Mouse (Mus musculus): ENCODE data around the gene Ccdc155. TPM values are rescaled to one million over a fixed set of nuclear protein-coding genes. Genes with fewer than 3 reads are reported as not detected.

Ccdc155 gene
- polyA plus RNA-seq, 1 experiment from 2014 or later = 0.50 TPM

- Histone ChIP-seq H3K4me1 (replicated peaks; ENCODE audit: control insufficient read depth, insufficient read depth, low read length) (peaks cover 15% of the 10 kb centered on the region), H3K9me3 (ENCODE audit: control insufficient read depth, low read length) (no peaks in the 10 kb centered on the region), H3K36me3 (replicated peaks; ENCODE audit: control insufficient read depth, insufficient read depth) (peaks cover 9% of the 10 kb centered on the region; the same call in 1 of the 2 replicates), H3K4me3 (replicated peaks; ENCODE audit: low read length) (no peak overlapping the region), H3K27me3 (ENCODE audit: control insufficient read depth, insufficient read depth, low read length) (peaks cover 2% of the 10 kb centered on the region; the same call in 1 of the 2 replicates), H3K27ac (peak overlapping the region; percentile 15; the same call in 1 of the 2 replicates), H3K4me2 (replicated peaks) (peak overlapping the region; percentile 32), H3K9ac (no peak overlapping the region)
- ATAC-seq (ENCODE audit: low FRiP score) (no peak; the same call in 1 of the 2 replicates), DNase-seq (ENCODE audit: low spot score) (no peak)
- 32% methylated on average over 17 of the region's 17 CpGs for WGBS
Observed at GRCm38 (mm10) chr7:45235656-45236180, 31.0 kb upstream of the Ccdc155 start.

- WGBS = 9% methylated on average over 21 of the region's 21 CpGs
- Histone ChIP-seq H3K9ac (no peak overlapping the region), H3K36me3 (replicated peaks; ENCODE audit: control insufficient read depth, insufficient read depth) (peaks cover 9% of the 10 kb centered on the region; the same call in 1 of the 2 replicates), H3K9me3 (ENCODE audit: control insufficient read depth, low read length) (no peaks in the 10 kb centered on the region), H3K4me1 (replicated peaks; ENCODE audit: control insufficient read depth, insufficient read depth, low read length) (peaks cover 11% of the 10 kb centered on the region), H3K4me2 (replicated peaks) (peak overlapping the region; percentile 32), H3K27me3 (ENCODE audit: control insufficient read depth, insufficient read depth, low read length) (no peaks in the 10 kb centered on the region), H3K4me3 (replicated peaks; ENCODE audit: low read length) (no peak overlapping the region), H3K27ac (peak overlapping the region; percentile 15; the same call in 1 of the 2 replicates)
- ATAC-seq (ENCODE audit: low FRiP score) (peak; percentile 61), DNase-seq (ENCODE audit: low spot score) (peak; percentile 45)
Observed at GRCm38 (mm10) chr7:45234922-45235571, 30.4 kb upstream of the Ccdc155 start.

GRCm38 (mm10) chr7:45234333-45234841, 29.7 kb upstream of the Ccdc155 start:
- Histone ChIP-seq H3K27ac (no peak overlapping the region), H3K9ac (no peak overlapping the region), H3K27me3 (ENCODE audit: control insufficient read depth, insufficient read depth, low read length) (no peaks in the 10 kb centered on the region), H3K4me1 (replicated peaks; ENCODE audit: control insufficient read depth, insufficient read depth, low read length) (peaks cover 11% of the 10 kb centered on the region), H3K36me3 (replicated peaks; ENCODE audit: control insufficient read depth, insufficient read depth) (peaks cover 9% of the 10 kb centered on the region; the same call in 1 of the 2 replicates), H3K4me3 (replicated peaks; ENCODE audit: low read length) (no peak overlapping the region), H3K4me2 (replicated peaks) (peak overlapping the region; percentile 32), H3K9me3 (ENCODE audit: control insufficient read depth, low read length) (no peaks in the 10 kb centered on the region)
- DNase-seq (ENCODE audit: low spot score) = no peak
- 8% methylated on average over 29 of the region's 29 CpGs for WGBS
- no peak for ATAC-seq (ENCODE audit: low FRiP score)

- H3K4me2 ChIP-seq (replicated peaks) = peak overlapping the region; percentile 28
- WGBS = 22% methylated on average over 20 of the region's 20 CpGs
- no peak for ATAC-seq (ENCODE audit: low FRiP score)
- H3K27ac ChIP-seq = no peak overlapping the region
- no peak for DNase-seq (ENCODE audit: low spot score)
- H3K27me3 ChIP-seq (ENCODE audit: control insufficient read depth, insufficient read depth, low read length) = no peaks in the 10 kb centered on the region
- H3K36me3 ChIP-seq (replicated peaks; ENCODE audit: control insufficient read depth, insufficient read depth) = peaks cover 16% of the 10 kb centered on the region
- H3K4me1 ChIP-seq (replicated peaks; ENCODE audit: control insufficient read depth, insufficient read depth, low read length) = peaks cover 11% of the 10 kb centered on the region
- no peak overlapping the region; the same call in 1 of the 2 replicates for H3K9ac ChIP-seq
- H3K4me3 ChIP-seq (replicated peaks; ENCODE audit: low read length) = no peak overlapping the region
- no peaks in the 10 kb centered on the region for H3K9me3 ChIP-seq (ENCODE audit: control insufficient read depth, low read length)
Observed at GRCm38 (mm10) chr7:45233580-45234332, 29.1 kb upstream of the Ccdc155 start.

- Histone ChIP-seq H3K4me3 (replicated peaks; ENCODE audit: low read length) (no peak overlapping the region), H3K9me3 (ENCODE audit: control insufficient read depth, low read length) (no peaks in the 10 kb centered on the region), H3K27ac (no peak overlapping the region), H3K36me3 (replicated peaks; ENCODE audit: control insufficient read depth, insufficient read depth) (peaks cover 22% of the 10 kb centered on the region), H3K4me1 (replicated peaks; ENCODE audit: control insufficient read depth, insufficient read depth, low read length) (peaks cover 11% of the 10 kb centered on the region), H3K27me3 (ENCODE audit: control insufficient read depth, insufficient read depth, low read length) (no peaks in the 10 kb centered on the region), H3K4me2 (replicated peaks) (no peak overlapping the region), H3K9ac (no peak overlapping the region)
- 76% methylated on average over 13 of the region's 13 CpGs for WGBS
- no peak for ATAC-seq (ENCODE audit: low FRiP score)
- no peak for DNase-seq (ENCODE audit: low spot score)
Observed at GRCm38 (mm10) chr7:45232716-45233465, 28.2 kb upstream of the Ccdc155 start.

- DNase-seq (ENCODE audit: low spot score) (no peak), ATAC-seq (ENCODE audit: low FRiP score) (no peak)
- H3K4me2 ChIP-seq (replicated peaks) = no peak overlapping the region
- no peaks in the 10 kb centered on the region for H3K9me3 ChIP-seq (ENCODE audit: control insufficient read depth, low read length)
- peaks cover 22% of the 10 kb centered on the region for H3K36me3 ChIP-seq (replicated peaks; ENCODE audit: control insufficient read depth, insufficient read depth)
- no peak overlapping the region for H3K27ac ChIP-seq
- 87% methylated on average over 11 of the region's 11 CpGs for whole genome bisulfite sequencing
- no peak overlapping the region for H3K9ac ChIP-seq
- peaks cover 11% of the 10 kb centered on the region for H3K4me1 ChIP-seq (replicated peaks; ENCODE audit: control insufficient read depth, insufficient read depth, low read length)
- H3K4me3 ChIP-seq (replicated peaks; ENCODE audit: low read length) = no peak overlapping the region
- H3K27me3 ChIP-seq (ENCODE audit: control insufficient read depth, insufficient read depth, low read length) = no peaks in the 10 kb centered on the region
Observed at GRCm38 (mm10) chr7:45231941-45232340, 27.2 kb upstream of the Ccdc155 start.

GRCm38 (mm10) chr7:45231192-45231591, 26.5 kb upstream of the Ccdc155 start:
- H3K4me2 ChIP-seq (replicated peaks) = no peak overlapping the region
- DNase-seq (ENCODE audit: low spot score) (no peak), ATAC-seq (ENCODE audit: low FRiP score) (no peak)
- peaks cover 22% of the 10 kb centered on the region for H3K36me3 ChIP-seq (replicated peaks; ENCODE audit: control insufficient read depth, insufficient read depth)
- 87% methylated on average over 12 of the region's 12 CpGs for WGBS
- H3K9ac ChIP-seq = no peak overlapping the region
- H3K27me3 ChIP-seq (ENCODE audit: control insufficient read depth, insufficient read depth, low read length) = no peaks in the 10 kb centered on the region
- H3K9me3 ChIP-seq (ENCODE audit: control insufficient read depth, low read length) = no peaks in the 10 kb centered on the region
- H3K27ac ChIP-seq = no peak overlapping the region
- peaks cover 11% of the 10 kb centered on the region for H3K4me1 ChIP-seq (replicated peaks; ENCODE audit: control insufficient read depth, insufficient read depth, low read length)
- no peak overlapping the region for H3K4me3 ChIP-seq (replicated peaks; ENCODE audit: low read length)

GRCm38 (mm10) chr7:45229459-45230203, 24.9 kb upstream of the Ccdc155 start:
- peaks cover 22% of the 10 kb centered on the region for H3K36me3 ChIP-seq (replicated peaks; ENCODE audit: control insufficient read depth, insufficient read depth)
- H3K4me2 ChIP-seq (replicated peaks) = no peak overlapping the region
- no peak overlapping the region for H3K9ac ChIP-seq
- 88% methylated on average over 7 of the region's 7 CpGs for WGBS
- H3K27ac ChIP-seq = no peak overlapping the region
- no peaks in the 10 kb centered on the region for H3K9me3 ChIP-seq (ENCODE audit: control insufficient read depth, low read length)
- H3K4me1 ChIP-seq (replicated peaks; ENCODE audit: control insufficient read depth, insufficient read depth, low read length) = peaks cover 5% of the 10 kb centered on the region
- ATAC-seq (ENCODE audit: low FRiP score) = no peak
- DNase-seq (ENCODE audit: low spot score) = no peak
- H3K27me3 ChIP-seq (ENCODE audit: control insufficient read depth, insufficient read depth, low read length) = no peaks in the 10 kb centered on the region
- no peak overlapping the region for H3K4me3 ChIP-seq (replicated peaks; ENCODE audit: low read length)

All from hindbrain, embryonic 14.5 days (tissue).